Mouse (Mus musculus): Measurements from ENCODE around the gene Arpc5.

Arpc5 gene

DNA sequence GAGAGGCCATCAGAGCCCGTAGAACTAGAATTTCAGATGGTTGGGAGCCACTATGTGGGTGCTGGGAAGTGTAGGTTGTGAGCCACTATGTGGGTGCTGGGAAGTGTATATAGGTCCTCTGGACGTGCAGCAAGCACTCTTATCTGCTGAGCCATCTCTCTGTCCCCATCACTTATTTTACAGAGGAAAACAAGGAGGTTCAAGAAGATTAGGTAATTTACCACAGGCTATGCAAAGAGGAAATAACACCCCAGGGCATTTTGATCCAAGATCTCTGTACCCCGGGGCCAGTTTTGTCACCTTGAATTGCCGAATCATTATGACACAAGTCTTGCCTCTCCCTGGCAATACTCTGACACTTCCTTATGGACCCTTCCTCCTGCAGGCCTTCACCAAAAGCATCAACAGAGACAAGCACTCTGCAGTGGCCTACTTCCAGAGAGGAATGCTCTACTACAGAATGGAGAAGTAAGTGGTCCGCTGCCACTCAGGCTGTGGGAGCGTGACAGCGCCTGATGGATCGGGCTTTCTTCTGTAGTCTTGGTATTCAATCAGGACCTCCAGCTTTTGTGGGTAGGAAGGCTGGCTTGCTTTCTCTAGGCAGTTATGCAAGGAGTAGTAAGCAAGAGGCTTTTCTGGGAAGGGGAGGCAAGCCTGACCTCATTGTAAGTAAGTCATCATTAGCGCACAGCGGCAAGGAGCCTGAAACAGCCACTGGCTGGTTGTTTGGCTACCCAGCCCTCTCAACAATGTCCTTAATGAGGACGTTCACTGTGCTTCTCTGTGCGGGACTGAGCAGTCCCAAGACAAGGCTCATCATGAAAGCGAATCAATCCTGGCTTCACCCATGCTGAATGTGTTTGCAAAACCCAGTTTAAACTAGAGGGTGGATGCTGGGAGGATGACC is 44.4 kb downstream of the Arpc5 start:
- DNase-seq (ENCODE audit: low spot score) = no peak

DNA sequence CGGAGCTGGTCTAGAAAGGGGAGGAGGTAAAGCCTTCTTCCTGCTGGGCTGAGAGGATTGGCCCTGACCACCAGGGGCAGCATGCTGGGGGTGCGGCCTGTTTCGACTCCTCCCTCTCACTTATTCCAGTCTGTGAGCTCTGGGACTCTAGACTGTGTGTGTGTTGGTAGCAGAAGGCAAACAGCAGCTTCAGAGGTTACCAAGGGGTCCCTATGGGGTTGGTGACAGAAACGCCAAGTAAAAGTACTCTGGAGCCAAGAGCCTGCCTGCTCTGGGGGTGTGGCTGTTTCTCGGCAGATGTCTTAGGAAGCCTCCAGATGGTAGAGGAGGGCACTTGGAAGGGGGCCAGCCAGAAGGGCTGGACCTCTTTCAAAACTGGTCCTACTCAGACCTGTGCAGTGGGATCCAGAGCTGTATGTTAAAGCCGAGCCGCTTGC is 48.9 kb downstream of the Arpc5 start:
- no peak for DNase-seq (ENCODE audit: low spot score)

DNA sequence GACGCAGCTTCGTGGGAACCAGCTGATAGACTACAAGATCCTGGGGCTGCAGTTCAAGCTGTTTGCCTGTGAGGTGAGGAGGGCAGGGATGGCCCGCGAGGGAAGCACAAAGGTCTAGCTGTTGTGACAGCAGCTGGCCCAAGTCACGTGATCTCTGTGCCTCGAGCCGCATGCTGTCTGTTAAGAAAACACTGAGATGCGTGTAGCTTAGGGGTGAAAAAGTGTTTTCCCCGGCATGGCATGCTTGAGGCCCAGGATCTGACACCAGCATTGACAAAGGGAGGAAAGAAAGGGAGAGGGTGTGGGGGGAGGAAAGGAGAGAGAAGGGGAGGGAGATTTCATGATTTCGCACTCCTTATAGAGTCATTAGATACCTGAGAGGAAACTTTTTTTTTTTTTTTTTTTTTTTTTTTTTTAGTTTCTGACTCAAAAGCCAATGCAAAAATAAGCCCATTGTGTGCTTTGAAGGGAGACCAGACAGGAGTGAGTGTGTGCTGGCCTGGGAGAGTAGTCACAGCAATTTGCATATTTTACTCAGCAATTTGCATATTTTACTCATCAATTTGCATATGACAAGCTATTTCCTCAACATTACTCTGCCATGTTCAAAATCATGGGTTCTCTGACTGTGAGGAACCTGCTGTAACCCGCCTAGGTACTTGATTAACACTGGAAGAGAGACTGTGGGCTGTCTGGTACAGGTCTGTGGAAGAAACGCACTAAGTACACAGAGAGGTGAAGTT is 50.9 kb downstream of the Arpc5 start:
- DNase-seq (ENCODE audit: low spot score) = peak; percentile 72

DNA sequence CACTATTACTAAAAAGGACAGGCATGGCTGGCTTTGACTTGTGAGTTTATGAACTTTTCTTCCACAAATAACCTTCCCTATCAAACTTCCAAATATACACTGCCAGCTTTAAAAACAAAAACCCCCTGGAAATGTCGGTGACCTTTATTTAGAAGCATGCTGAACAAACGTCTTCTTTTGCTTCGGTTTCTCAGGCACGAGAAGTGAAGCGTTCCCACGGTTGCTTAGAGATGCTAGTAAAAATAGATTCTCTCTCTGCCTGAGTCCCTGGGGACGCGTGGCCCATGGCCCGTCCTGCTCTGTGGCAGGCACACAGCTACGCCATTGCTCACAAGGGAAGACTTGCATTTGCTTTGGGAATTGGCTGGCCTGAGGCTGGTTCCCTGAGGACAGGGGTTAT is 51.5 kb downstream of the Arpc5 start:
- DNase-seq (ENCODE audit: low spot score) = no peak

DNA sequence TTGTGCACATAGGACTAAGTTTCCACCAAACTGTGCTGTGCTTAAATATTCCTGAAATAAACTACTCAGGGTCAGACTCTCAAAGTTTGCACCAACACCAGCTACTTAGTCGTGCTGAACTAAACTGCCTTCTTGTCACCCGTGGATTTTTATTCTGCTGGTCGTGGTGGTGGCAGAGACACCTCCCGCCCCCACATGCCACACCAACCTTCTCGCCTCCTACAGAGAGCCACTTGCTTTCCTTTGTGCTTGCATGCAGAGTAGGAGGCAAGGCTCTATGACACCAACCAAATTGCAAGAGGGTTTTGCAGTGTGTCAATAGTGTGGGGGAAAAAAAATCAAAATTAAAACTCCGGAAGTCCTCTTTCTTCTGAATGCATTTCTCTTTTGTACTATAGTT is 53.2 kb downstream of the Arpc5 start:
- DNase-seq (ENCODE audit: low spot score) = no peak

DNA sequence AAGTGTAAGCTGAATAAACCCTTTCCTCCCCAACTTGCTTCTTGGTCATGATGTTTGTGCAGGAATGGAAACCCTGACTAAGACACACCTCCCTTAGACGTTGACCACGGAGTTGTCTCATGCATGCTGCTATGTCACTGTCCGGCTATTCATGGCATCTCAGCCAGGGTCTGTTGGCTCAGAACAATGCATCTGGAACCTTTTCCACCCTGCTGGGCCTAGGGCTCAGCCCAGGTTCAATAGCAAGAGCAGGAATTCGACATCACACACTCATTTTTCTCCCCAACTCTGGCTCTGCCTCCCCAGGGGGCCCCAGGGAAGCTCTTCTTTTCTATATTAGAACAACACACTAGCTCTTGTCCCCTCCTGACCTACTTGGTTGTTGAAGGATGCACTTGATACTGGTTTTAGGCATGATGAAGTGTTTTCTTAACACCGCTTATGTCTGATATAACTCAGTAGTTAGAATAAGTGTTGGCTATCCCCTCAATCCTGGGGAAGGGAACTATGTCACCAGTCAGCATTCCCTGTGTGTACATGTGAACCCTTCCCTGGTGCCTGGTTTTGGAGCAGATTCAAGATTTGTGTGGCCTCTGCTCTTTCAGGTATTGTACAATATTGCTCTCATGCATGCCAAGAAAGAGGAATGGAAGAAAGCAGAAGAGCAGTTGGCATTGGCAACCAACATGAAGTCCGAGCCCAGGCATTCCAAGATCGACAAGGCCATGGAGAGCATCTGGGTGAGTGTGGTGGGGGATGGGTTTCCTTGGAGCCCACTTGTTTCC is 54.8 kb downstream of the Arpc5 start:
- no peak for DNase-seq (ENCODE audit: low spot score)

DNA sequence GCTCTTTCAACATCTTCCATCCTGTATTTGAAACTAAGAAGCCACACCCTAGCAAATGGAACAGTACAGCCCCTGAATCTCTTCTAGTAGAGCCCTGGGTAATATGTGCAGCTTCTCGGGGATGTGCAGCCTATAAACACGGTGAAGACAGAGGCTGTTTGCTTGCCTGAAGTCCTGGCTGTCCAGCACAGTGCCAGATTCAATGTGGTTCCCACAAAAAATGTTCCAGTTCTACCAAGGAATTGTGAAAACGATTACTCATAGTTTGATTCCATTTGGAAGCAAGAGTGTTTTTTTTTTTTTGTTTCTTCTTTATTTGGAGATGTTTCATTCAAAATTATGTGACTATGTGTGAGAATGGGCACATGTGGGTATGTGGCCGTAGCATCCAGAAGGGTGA is 55.4 kb downstream of the Arpc5 start:
- DNase-seq (ENCODE audit: low spot score) = no peak

DNA sequence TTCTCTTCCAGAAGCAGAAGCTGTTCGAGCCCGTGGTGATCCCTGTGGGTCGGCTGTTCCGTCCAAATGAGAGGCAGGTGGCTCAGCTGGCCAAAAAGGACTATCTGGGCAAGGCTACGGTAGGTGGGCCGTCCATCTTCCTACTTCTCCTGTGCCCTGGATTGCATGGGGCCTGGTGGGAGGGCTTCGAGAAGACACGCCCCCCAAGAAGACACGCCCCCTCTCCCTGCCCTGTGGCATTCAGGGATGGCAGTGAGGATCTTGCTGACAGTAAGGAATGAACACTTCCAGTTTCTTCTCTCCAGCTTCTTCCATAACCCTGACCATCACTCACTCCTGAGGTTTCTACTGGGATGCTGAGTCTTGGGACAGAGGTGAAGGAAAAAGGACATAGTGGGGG is 57.9 kb downstream of the Arpc5 start:
- no peak for DNase-seq (ENCODE audit: low spot score)
